Mouse (Mus musculus) adrenal gland, adult 18-20 months (tissue): Measurements from ENCODE around the gene Sez6l. TPM values are rescaled to one million over a fixed set of nuclear protein-coding genes. Genes with fewer than 3 reads are reported as not detected.

Source experiments
- DNase-seq, 2 experiments: peaks; one replicate each; pipeline ENCODE4 v3.0.0; 2021 to 2022; ENCODE audit warnings: low spot score in 2 of 2
- total RNA-seq, 2 experiments: library from RNA; stranded (reverse); gene quantifications; 1 replicate in 1 of 2; 2 replicates in 1 of 2; pipeline ENCODE4 v1.2.3; 2021

Sez6l gene
- total RNA-seq, 2 experiments from 2014 or later: 4.3 to 5.3 TPM

GRCm38 (mm10) chr5:112535868-112536267 lies 41.1 kb downstream of the Sez6l start:
- DNase-seq: no peak

GRCm38 (mm10) chr5:112534146-112534545 lies 42.8 kb downstream of the Sez6l start:
- DNase-seq: no peak

- DNase-seq: no peak
Observed at GRCm38 (mm10) chr5:112533312-112534075, 43.5 kb downstream of the Sez6l start.

- no peak for DNase-seq
Observed at GRCm38 (mm10) chr5:112532894-112533293, 44.1 kb downstream of the Sez6l start.

GRCm38 (mm10) chr5:112532210-112532609 lies 44.8 kb downstream of the Sez6l start:
- no peak for DNase-seq

GRCm38 (mm10) chr5:112531111-112531510 lies 45.9 kb downstream of the Sez6l start:
- DNase-seq: no peak

- no peak for DNase-seq
Observed at GRCm38 (mm10) chr5:112526936-112527335, 50.0 kb downstream of the Sez6l start.

GRCm38 (mm10) chr5:112526435-112526834 lies 50.5 kb downstream of the Sez6l start:
- no peak for DNase-seq

GRCm38 (mm10) chr5:112525980-112526379 lies 51.0 kb downstream of the Sez6l start:
- DNase-seq: no peak

- DNase-seq: no peak
Observed at GRCm38 (mm10) chr5:112525271-112525670, 51.7 kb downstream of the Sez6l start.

- no peak for DNase-seq
Observed at GRCm38 (mm10) chr5:112523796-112524195, 53.2 kb downstream of the Sez6l start.

- no peak for DNase-seq
Observed at GRCm38 (mm10) chr5:112523331-112523730, 53.7 kb downstream of the Sez6l start.

GRCm38 (mm10) chr5:112521703-112522527 lies 55.1 kb downstream of the Sez6l start:
- no peak for DNase-seq

GRCm38 (mm10) chr5:112520826-112521702 lies 55.9 kb downstream of the Sez6l start:
- DNase-seq: no peak

GRCm38 (mm10) chr5:112518773-112519172 lies 58.2 kb downstream of the Sez6l start:
- no peak for DNase-seq

- DNase-seq: no peak
Observed at GRCm38 (mm10) chr5:112517454-112517853, 59.5 kb downstream of the Sez6l start.

GRCm38 (mm10) chr5:112516527-112516926 lies 60.5 kb downstream of the Sez6l start:
- DNase-seq: no peak

GRCm38 (mm10) chr5:112510351-112510750 lies 66.6 kb downstream of the Sez6l start:
- no peak for DNase-seq

- DNase-seq: no peak
Observed at GRCm38 (mm10) chr5:112509916-112510315, 67.1 kb downstream of the Sez6l start.

- no peak for DNase-seq
Observed at GRCm38 (mm10) chr5:112505595-112505994, 71.4 kb downstream of the Sez6l start.

GRCm38 (mm10) chr5:112501384-112501783 lies 75.6 kb downstream of the Sez6l start:
- no peak for DNase-seq
